Mouse (Mus musculus) heart, postnatal 14 days (tissue): ENCODE data around the gene Asic4. TPM values are rescaled to one million over a fixed set of nuclear protein-coding genes. Genes with fewer than 3 reads are reported as not detected.

Source experiments
- DNase-seq, 2 experiments: peaks; one replicate each; pipeline ENCODE4 v3.0.0; 2021 to 2022
- intact Hi-C: fragments of 180-260 bp; cut with DNase I; formaldehyde crosslinking; loops from one replicate; pipeline ENCODE4 v1.15.1; 2025
- total RNA-seq, 2 experiments: library from RNA; stranded (reverse); gene quantifications; 2 replicates each; pipeline ENCODE4 v1.2.3; 2021

Gene Asic4
- total RNA-seq, 2 experiments from 2014 or later = not detected

DNA sequence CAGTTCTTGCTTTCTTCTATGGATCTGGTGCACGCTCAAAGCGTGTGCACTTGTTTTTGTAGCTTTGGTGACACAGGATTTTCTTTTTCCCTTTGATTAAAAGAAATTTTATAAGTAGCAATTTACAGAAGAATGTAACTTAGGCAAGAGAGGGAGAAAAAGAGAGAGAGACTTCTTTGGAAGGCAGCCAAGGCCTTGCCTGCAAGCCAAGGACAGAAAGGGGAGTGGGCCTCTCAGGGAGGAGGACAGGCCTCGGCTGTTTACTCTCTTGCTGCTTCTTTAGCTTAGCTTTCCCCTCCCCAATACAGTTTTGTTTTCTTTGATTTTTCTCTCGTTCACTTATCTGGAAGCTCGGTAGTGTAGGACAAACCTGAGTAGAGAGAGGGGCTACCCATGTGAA lies 69.3 kb downstream of the Asic4 start:
- no peak for DNase-seq
- intact Hi-C loops = no loop called here

DNA sequence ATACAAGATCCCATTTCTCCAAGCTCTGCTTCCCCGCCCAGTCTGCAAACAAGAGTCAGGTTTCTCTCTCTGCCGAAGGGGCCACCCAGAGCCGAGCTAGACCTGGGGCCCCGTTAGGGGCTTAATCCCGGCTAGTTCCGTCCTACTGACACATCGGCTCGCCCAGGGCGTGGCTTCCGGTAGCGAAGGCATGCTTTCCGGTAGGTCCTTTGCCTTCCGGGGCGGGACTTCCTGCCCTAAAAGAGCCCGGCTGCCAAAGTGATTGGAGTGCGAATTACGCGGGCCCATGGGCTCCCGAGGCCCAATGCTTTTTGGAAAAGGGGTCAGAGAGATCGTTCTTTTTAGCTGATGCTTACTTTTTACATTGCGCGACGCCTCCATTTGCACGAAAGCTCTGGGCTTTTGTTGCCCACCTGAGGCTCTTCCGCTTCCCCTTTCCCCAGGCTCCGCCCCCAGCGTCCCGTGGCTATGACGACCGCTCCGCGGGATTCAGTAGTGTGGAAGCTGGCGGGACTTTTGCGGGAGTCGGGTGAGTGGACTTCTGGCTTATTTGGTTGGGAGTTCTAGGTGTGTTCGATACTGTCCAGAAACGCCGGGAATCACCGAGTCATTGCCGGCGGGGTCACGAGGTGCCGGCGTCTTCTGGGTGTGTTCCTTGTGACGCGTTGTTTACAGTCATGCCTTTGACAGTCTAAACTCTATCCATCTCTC lies 71.2 kb downstream of the Asic4 start, which contains the start of gene Stk11ip:
Gene Stk11ip, plus strand, starts transcription at position 209 of the 711 bp plus-strand sequence.
- intact Hi-C loops = loop anchor here (2.0 kb wide), 1 partner anchor 15 kb away; the partner anchor contains the start of genes Inha and Obsl1
- peak; percentile 90 to 95 for DNase-seq

Other genes starting within 250 kb of the Asic4 start
- gene Glb1l, start 239.6 kb upstream of the Asic4 start, total RNA-seq = 1 to 10 TPM; 5.2 to 6.7 TPM
- gene Stk16, start 239.6 kb upstream of the Asic4 start, total RNA-seq = 10 to 100 TPM; 55.9 to 58.1 TPM
- 100 to 1,000 TPM; 546 to 642 TPM for gene Tuba4a, start 230.6 kb upstream of the Asic4 start, total RNA-seq
- not detected for gene A630095N17Rik, start 218.3 kb upstream of the Asic4 start, total RNA-seq
- 10 to 100 TPM; 66.4 to 74.6 TPM for gene Dnajb2, start 214.0 kb upstream of the Asic4 start, total RNA-seq
- gene Ptprn, start 185.9 kb upstream of the Asic4 start, total RNA-seq = under 1 TPM; 0.44 to 0.60 TPM
- not detected for gene Resp18, start 172.0 kb upstream of the Asic4 start, total RNA-seq
- 10 to 100 TPM; 85.6 to 88.5 TPM for gene Dnpep, start 132.4 kb upstream of the Asic4 start, total RNA-seq
- 1,000 to 10,000 TPM; 1,039 to 1,057 TPM for gene Des, start 90.1 kb upstream of the Asic4 start, total RNA-seq
- 100 to 1,000 TPM; 125 to 126 TPM for gene Speg, start 75.1 kb upstream of the Asic4 start, total RNA-seq
- gene Gmppa, start 14.5 kb upstream of the Asic4 start, total RNA-seq = 10 to 100 TPM; 32.3 to 32.5 TPM
- 10 to 100 TPM; 29.5 to 30.1 TPM for gene Chpf, start 28.9 kb downstream of the Asic4 start, total RNA-seq
- under 1 TPM; 0.26 to 0.88 TPM for gene Tmem198, start 29.1 kb downstream of the Asic4 start, total RNA-seq
- 100 to 1,000 TPM; 166 to 172 TPM for gene Obsl1, start 56.0 kb downstream of the Asic4 start, total RNA-seq
- gene Inha, start 56.6 kb downstream of the Asic4 start, total RNA-seq = 1 to 10 TPM; 6.0 to 7.8 TPM
- gene Stk11ip, start 71.1 kb downstream of the Asic4 start, total RNA-seq = 10 to 100 TPM; 10.3 to 13.9 TPM
- 100 to 1,000 TPM; 172 to 178 TPM for gene Slc4a3, start 95.8 kb downstream of the Asic4 start, total RNA-seq